Mouse (Mus musculus) limb, embryonic 12.5 days (tissue): ENCODE data around the gene 5830411N06Rik. TPM values are rescaled to one million over a fixed set of nuclear protein-coding genes. Genes with fewer than 3 reads are reported as not detected.

Experiments
- ATAC-seq: fragments of 200-750 bp; cut with Nextera tagmentation; 2 replicates; pipeline ENCODE4 v1.8.0; 2017; ENCODE audit warnings: low read depth, moderate TSS enrichment; ENCODE audit not compliant: insufficient number of reproducible peaks, insufficient read depth, low FRiP score, low TSS enrichment
- H3K27ac ChIP-seq: fragments of 300-500 bp; sonication (generic); 2 replicates; pipeline ENCODE4 v1.5.1; 2016; ENCODE audit warnings: mild to moderate bottlenecking, moderate library complexity
- H3K27me3 ChIP-seq: fragments of 300-500 bp; sonication (generic); 2 replicates; pipeline ENCODE4 v1.6.1; 2016; ENCODE audit warnings: mild to moderate bottlenecking, moderate library complexity
- H3K36me3 ChIP-seq: fragments of 300-500 bp; sonication (generic); 2 replicates; pipeline ENCODE4 v1.6.1; 2016; ENCODE audit warnings: mild to moderate bottlenecking, moderate library complexity
- H3K4me1 ChIP-seq: fragments of 300-500 bp; sonication (generic); replicated peaks from 2 replicates; pipeline ENCODE4 v1.6.1; 2016
- H3K4me2 ChIP-seq: fragments of 300-500 bp; sonication (generic); 2 replicates; pipeline ENCODE4 v1.6.1; 2016; ENCODE audit warnings: mild to moderate bottlenecking, moderate library complexity
- H3K4me3 ChIP-seq: fragments of 300-500 bp; sonication (generic); replicated peaks from 2 replicates; pipeline ENCODE4 v1.5.1; 2016; ENCODE audit warnings: mild to moderate bottlenecking
- H3K9ac ChIP-seq: fragments of 300-500 bp; sonication (generic); replicated peaks from 2 replicates; pipeline ENCODE4 v1.6.1; 2016; ENCODE audit warnings: mild to moderate bottlenecking, moderate library complexity
- H3K9me3 ChIP-seq: fragments of 300-500 bp; sonication (generic); 2 replicates; pipeline ENCODE4 v1.6.1; 2016; ENCODE audit warnings: mild to moderate bottlenecking, moderate library complexity
- WGBS: fragments of 180-500 bp; shearing (Covaris S2); methylation state at CpG from one replicate; pipeline ENCODE4 v1.1.7; 2016; 5-methylcytosine and 5-hydroxymethylcytosine counted together
- polyA plus RNA-seq: library from polyadenylated mRNA; unstranded; fragments of >200 nt; fragmentation: Nextera tagmentation; extraction: Ambion mirVana; gene quantifications from 2 replicates; pipeline ENCODE4 v1.2.1, GENCODE M21; 2016

The 5830411N06Rik gene
- polyA plus RNA-seq, 1 experiment from 2014 or later, result not detected

DNA sequence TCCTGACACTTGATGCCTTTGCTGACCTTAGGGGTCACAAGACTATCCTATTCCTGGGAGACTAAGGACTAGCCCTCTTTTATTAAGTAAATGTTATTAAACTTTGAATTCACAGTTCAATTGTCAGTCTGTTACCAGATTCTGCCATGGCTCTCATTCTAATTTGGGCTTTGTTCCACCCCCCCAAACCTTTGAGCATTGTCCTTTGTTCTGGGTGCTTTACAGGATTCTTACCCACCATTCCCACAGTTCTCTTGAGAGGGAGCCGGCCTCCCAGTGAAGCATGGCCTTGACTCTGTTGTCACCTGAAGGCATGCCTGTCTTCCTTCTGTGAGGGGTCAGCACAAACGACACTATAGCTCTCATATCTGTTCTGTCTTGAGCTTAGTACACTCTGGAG lies 16.1 kb upstream of the 5830411N06Rik start:
- WGBS, result 78% methylated on average over 2 of the region's 2 CpGs
- no peaks in the 10 kb centered on the region for H3K36me3 ChIP-seq
- no peaks in the 10 kb centered on the region for H3K4me1 ChIP-seq
- no peaks in the 10 kb centered on the region for H3K9me3 ChIP-seq
- H3K4me2 ChIP-seq, result no peak overlapping the region
- H3K4me3 ChIP-seq, result no peak overlapping the region
- no peak for ATAC-seq
- H3K27me3 ChIP-seq, result no peaks in the 10 kb centered on the region
- H3K27ac ChIP-seq, result no peak overlapping the region
- no peak overlapping the region for H3K9ac ChIP-seq

DNA sequence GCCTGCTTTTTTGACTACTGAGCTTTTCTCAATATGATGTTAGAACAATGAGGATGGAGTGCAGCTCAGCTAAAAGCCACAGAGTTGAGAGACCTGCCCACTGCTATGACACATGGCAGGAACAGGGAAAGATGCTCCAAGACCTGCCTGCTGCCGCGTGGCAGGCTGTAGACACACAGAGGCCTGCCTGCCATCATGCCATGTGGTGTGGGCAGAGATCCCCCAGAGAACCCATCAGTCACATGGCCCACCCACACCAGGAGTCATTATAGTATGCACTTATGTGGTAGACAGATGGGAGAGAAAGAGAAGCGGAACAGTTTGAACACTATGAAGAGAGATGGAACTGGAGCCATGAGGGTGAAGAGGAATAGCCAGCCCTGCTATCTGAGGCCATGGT lies 13.4 kb upstream of the 5830411N06Rik start:
- Histone ChIP-seq H3K9me3 (no peaks in the 10 kb centered on the region), H3K4me1 (no peaks in the 10 kb centered on the region), H3K4me2 (no peak overlapping the region), H3K4me3 (no peak overlapping the region), H3K9ac (no peak overlapping the region), H3K27ac (no peak overlapping the region), H3K27me3 (no peaks in the 10 kb centered on the region), H3K36me3 (no peaks in the 10 kb centered on the region)
- 86% methylated on average over 3 of the region's 3 CpGs for WGBS
- no peak for ATAC-seq

DNA sequence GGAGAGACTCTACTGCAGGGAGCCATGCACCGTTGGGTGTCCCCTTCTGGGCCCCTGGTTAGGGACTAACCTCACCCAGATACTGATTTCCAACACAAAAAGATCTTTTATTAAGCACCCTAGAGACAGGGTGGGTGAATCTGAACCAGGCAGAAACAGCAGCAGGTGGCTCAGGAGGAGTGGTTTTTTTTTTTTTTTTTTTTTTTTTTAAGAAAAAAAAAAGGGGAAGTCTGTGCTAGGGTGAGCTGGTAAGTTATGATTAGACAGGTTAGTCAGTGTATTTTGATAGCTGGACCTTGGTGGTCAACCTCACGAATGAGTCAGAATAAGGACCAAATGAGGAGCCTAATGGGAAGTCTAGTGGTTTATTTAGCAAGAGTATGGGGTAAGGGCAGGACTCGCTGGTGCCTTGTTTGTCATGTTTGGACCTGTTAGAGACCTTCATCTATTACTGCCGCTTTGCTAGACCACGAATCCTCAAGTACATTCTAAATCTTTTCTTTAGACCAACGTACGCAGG lies 6.8 kb downstream of the 5830411N06Rik start:
- ATAC-seq, result no peak
- H3K4me1 ChIP-seq, result no peaks in the 10 kb centered on the region
- no peak overlapping the region for H3K9ac ChIP-seq
- no peak overlapping the region for H3K27ac ChIP-seq
- no peaks in the 10 kb centered on the region for H3K36me3 ChIP-seq
- no peak overlapping the region for H3K4me3 ChIP-seq
- H3K9me3 ChIP-seq, result no peaks in the 10 kb centered on the region
- no peaks in the 10 kb centered on the region for H3K27me3 ChIP-seq
- H3K4me2 ChIP-seq, result no peak overlapping the region
- WGBS, result 83% methylated on average over 7 of the region's 7 CpGs

DNA sequence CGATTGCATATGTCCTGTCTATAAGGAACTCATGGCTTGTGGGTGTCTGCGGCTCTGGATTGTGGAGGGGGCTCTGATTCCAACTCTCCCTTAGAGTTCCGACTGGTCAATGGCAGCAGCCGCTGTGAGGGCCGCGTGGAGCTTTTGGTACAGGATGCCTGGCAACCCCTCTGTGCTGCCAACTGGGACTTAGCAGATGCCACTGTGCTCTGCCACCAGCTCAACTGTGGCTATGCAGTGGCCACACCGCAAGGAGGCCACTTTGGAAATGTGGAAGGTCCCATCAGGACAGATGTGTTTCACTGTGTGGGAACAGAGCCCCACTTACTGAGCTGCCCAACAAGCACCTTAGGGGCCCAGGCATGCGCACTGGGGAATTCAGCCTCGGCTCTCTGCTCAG lies 48.7 kb downstream of the 5830411N06Rik start:
- no peaks in the 10 kb centered on the region for H3K36me3 ChIP-seq
- no peak overlapping the region for H3K9ac ChIP-seq
- ATAC-seq, result no peak
- no peak overlapping the region for H3K4me2 ChIP-seq
- no peaks in the 10 kb centered on the region for H3K4me1 ChIP-seq
- 90% methylated on average over 9 of the region's 9 CpGs for WGBS
- no peak overlapping the region for H3K4me3 ChIP-seq
- H3K27ac ChIP-seq, result no peak overlapping the region
- H3K9me3 ChIP-seq, result no peaks in the 10 kb centered on the region
- no peaks in the 10 kb centered on the region for H3K27me3 ChIP-seq

DNA sequence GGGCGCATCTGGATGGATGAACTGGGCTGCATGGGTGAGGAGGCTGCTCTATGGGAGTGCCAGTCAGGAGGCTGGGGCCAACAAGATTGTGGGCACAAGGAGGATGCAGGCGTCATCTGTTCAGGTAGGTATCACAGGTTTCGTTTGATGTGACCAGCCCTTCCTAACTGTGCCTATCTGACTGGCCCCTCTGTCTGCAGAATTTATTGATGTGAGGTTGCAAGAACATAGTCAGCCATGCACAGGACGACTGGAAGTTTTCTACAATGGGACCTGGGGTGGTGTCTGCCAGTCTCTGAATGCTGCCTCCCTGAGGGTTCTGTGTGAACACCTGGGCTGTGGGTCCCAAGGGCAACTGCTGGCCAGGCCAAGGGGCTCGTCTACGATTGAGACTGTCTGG lies 49.8 kb downstream of the 5830411N06Rik start:
- Histone ChIP-seq H3K4me3 (no peak overlapping the region), H3K4me1 (no peaks in the 10 kb centered on the region), H3K36me3 (no peaks in the 10 kb centered on the region), H3K4me2 (no peak overlapping the region), H3K27ac (no peak overlapping the region), H3K27me3 (no peaks in the 10 kb centered on the region), H3K9ac (no peak overlapping the region), H3K9me3 (no peaks in the 10 kb centered on the region)
- 72% methylated on average over 6 of the region's 6 CpGs for WGBS
- ATAC-seq, result no peak

DNA sequence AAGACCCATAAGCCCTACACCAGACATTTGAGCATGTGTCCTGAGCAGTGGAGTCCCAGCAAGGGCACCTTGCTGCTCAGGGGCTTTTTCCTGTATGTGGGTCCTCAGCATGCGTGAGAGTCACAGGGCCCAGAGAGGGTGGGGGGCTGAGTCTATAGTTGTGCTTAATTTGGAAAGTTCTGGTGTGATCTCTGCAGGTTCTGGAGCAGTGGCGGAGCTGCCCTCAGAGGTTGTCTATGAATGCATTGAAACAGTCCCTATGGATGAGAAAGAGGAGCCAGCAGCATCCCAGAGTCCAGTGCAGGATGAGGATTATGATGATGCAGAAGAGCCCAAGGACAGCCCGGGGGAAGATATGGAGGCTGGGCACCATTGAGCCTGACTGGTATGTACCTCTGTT lies 52.3 kb downstream of the 5830411N06Rik start:
- no peak overlapping the region for H3K4me3 ChIP-seq
- H3K4me2 ChIP-seq, result no peak overlapping the region
- no peak for ATAC-seq
- WGBS, result 89% methylated on average over 3 of the region's 3 CpGs
- no peak overlapping the region for H3K9ac ChIP-seq
- no peaks in the 10 kb centered on the region for H3K27me3 ChIP-seq
- no peaks in the 10 kb centered on the region for H3K9me3 ChIP-seq
- no peak overlapping the region for H3K27ac ChIP-seq
- no peaks in the 10 kb centered on the region for H3K36me3 ChIP-seq
- no peaks in the 10 kb centered on the region for H3K4me1 ChIP-seq

DNA sequence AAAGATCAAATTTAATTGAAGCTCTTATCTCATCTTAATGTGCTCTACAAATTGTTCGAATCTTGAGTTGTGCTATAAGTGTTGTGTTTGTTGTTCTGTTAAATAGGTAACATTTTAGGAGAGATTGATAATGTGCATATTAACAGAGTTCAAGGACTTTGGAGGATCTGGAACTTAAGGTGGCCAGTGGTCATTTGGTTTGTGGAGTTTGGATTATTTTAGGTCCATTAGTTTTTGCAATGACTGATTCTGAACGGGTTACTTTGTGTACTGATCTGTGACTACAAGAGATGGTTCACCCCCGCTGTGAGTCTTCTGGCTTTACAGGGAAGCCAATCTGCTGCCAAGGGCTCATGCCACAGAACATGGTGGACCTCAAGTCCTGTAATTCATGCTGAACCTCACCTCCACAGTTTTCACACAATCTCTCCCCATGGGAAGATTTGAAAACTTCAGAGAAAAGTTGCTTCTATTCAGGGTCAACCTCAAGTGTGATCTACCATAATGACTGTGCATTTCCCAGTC lies 72.8 kb downstream of the 5830411N06Rik start:
- no peak for ATAC-seq
- Histone ChIP-seq H3K27ac (no peak overlapping the region), H3K4me2 (no peak overlapping the region), H3K36me3 (no peaks in the 10 kb centered on the region), H3K4me3 (no peak overlapping the region), H3K9ac (no peak overlapping the region), H3K4me1 (no peaks in the 10 kb centered on the region), H3K9me3 (no peaks in the 10 kb centered on the region), H3K27me3 (no peaks in the 10 kb centered on the region)
- WGBS, result 83% methylated on average over 3 of the region's 3 CpGs

DNA sequence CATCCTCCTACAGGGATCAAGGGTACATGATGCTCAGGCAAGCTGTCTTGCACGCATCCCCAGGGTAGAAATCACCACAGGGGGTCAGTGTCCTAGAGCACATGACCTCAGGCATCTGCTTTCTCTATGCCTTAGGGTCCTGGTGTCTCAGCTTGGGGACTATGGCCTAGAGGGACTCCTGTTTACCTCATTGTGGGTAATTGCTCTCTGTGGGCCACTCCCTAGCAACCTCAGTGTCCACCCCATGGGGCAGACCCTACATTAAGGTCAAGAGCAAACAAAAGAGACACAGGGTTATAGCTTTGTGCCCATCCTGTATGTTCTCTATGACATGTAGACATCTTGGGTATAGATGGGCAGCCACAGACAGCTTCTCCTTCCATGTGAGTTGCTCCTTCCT lies 73.5 kb downstream of the 5830411N06Rik start, which contains the start of gene Olfr525:
Gene Olfr525 (plus strand): TSS at position 301 of the 400 bp plus-strand sequence.
- H3K36me3 ChIP-seq, result no peaks in the 10 kb centered on the region
- no peaks in the 10 kb centered on the region for H3K9me3 ChIP-seq
- H3K27ac ChIP-seq, result no peak within 1 kb of the TSS
- no peak within 1 kb of the TSS for H3K4me2 ChIP-seq
- H3K4me3 ChIP-seq, result no peak within 1 kb of the TSS
- H3K9ac ChIP-seq, result no peak within 1 kb of the TSS
- 54% methylated on average over 1 of the region's 1 CpGs for WGBS
- H3K4me1 ChIP-seq, result no peaks in the 10 kb centered on the region
- H3K27me3 ChIP-seq, result no peaks in the 10 kb centered on the region
- ATAC-seq, result no peak

DNA sequence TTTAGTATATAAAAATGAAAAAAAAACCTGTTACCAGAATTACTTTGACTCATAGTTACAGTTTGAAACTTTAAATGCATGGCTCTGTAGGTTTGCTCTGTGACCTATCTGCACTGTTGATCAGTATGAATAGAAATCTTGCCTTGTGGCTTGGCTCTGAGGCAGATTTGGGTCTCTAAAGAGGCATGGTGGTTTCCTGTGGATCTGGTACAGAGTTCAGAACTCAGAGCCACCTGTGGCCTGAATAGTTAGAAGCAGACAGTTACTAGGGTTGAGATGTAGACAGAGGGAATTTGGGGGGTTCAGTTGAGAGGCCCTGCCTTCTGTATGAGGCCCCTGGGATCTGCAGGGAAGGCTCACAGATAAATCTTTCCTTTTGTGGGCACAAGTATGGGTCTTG lies 74.1 kb downstream of the 5830411N06Rik start:
- ATAC-seq, result no peak
- no peaks in the 10 kb centered on the region for H3K4me1 ChIP-seq
- no peak overlapping the region for H3K9ac ChIP-seq
- no peaks in the 10 kb centered on the region for H3K36me3 ChIP-seq
- no peak overlapping the region for H3K4me3 ChIP-seq
- H3K9me3 ChIP-seq, result no peaks in the 10 kb centered on the region
- H3K27ac ChIP-seq, result no peak overlapping the region
- H3K4me2 ChIP-seq, result no peak overlapping the region
- no peaks in the 10 kb centered on the region for H3K27me3 ChIP-seq

DNA sequence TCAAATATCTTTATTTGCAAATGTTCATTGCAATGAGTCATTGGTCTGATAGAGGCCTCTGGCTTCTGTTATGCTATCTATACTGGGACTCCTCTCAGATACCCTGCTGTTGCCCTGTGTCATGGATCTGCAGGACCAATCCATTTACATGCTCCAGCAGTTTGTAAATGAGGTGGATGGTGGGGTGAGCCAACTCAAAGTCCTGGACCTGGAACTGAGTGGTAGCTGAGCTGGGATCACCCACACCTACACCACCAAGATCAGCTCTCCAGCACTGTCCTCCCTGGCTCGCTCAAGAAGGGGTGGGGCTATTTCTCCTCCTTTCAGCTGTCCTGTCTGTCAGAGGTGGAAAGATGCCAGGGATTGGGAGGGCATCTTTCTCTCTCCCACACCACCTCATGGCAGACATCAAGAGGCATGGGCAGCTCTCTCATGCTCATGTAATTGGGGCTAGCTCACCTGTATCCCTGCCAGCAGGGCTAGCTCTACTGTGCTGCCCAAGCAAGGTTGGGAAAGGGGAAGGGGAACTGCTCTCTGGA lies 82.8 kb downstream of the 5830411N06Rik start:
- Histone ChIP-seq H3K4me2 (no peak overlapping the region), H3K9ac (no peak overlapping the region), H3K4me3 (no peak overlapping the region), H3K4me1 (no peaks in the 10 kb centered on the region), H3K27ac (no peak overlapping the region), H3K9me3 (no peaks in the 10 kb centered on the region), H3K27me3 (no peaks in the 10 kb centered on the region), H3K36me3 (no peaks in the 10 kb centered on the region)
- ATAC-seq, result no peak
- 56% methylated on average over 1 of the region's 1 CpGs for WGBS

DNA sequence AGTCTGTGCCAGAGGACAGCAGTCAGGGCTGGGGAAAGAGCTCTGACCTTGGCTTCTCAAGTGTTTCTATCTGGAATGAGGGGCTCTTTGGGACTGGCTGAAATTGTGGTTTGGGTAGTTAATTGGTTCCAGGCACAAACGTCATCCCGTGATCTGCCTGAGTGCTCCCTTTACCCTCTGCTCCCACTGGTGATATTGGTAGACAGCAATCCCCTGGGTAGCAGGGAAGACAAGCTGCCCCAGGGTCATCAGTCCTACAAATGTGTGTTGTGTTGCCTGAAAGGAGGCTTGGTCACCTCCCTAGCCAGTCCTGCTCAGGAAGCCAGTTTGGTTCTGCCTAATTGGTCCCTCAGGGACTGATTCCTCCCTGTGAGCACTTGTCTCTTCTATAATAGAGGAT lies 86.6 kb downstream of the 5830411N06Rik start, which contains the start of gene Olfr527:
Gene Olfr527 (plus strand): TSS at position 301 of the 400 bp plus-strand sequence.
- Histone ChIP-seq H3K4me3 (no peak within 1 kb of the TSS), H3K4me1 (no peaks in the 10 kb centered on the region), H3K27ac (no peak within 1 kb of the TSS), H3K36me3 (no peaks in the 10 kb centered on the region), H3K4me2 (no peak within 1 kb of the TSS), H3K9me3 (no peaks in the 10 kb centered on the region), H3K27me3 (no peaks in the 10 kb centered on the region), H3K9ac (no peak within 1 kb of the TSS)
- WGBS, result 68% methylated on average over 2 of the region's 2 CpGs
- ATAC-seq, result no peak
